Mouse (Mus musculus) splenic B cell, adult 2 months (primary cell): ENCODE results near the gene Ctnnal1.
"Not testable (repeated sequence)": the region's sequence is repeated elsewhere in the genome, so short reads cannot be mapped to it uniquely, and the experiment has no call there.

ENCODE experiments used
- DNase-seq: peaks from one replicate; pipeline ENCODE4 v3.0.0-alpha.2; 2011; ENCODE audit warnings: low read depth, low spot score
- H3K27me3 ChIP-seq: 2 replicates; pipeline ENCODE4 v1.6.1; 2012; ENCODE audit warnings: mild to moderate bottlenecking, low read length, moderate library complexity, mixed read lengths; ENCODE audit not compliant: control insufficient read depth, poor library complexity, insufficient read depth, severe bottlenecking
- H3K36me3 ChIP-seq: 2 replicates; pipeline ENCODE4 v1.6.1; 2012; ENCODE audit warnings: mild to moderate bottlenecking, low read length, moderate library complexity, mixed read lengths; ENCODE audit not compliant: control insufficient read depth, poor library complexity, insufficient read depth, severe bottlenecking

The Ctnnal1 gene

GRCm38 (mm10) chr4:56880036-56880703 is 15.2 kb upstream of the Ctnnal1 start:
- Histone ChIP-seq H3K27me3 (no peaks in the 10 kb centered on the region), H3K36me3 (peaks cover 13% of the 10 kb centered on the region)
- no peak for DNase-seq

GRCm38 (mm10) chr4:56878971-56879370 is 14.0 kb upstream of the Ctnnal1 start:
- no peak for DNase-seq
- Histone ChIP-seq H3K27me3 (no peaks in the 10 kb centered on the region), H3K36me3 (peaks cover 13% of the 10 kb centered on the region)

- not testable (repeated sequence) for DNase-seq, H3K36me3 ChIP-seq
Observed at GRCm38 (mm10) chr4:56870541-56870940, 5.6 kb upstream of the Ctnnal1 start.

GRCm38 (mm10) chr4:56867761-56868160 is 2.8 kb upstream of the Ctnnal1 start:
- Histone ChIP-seq H3K36me3 (no peaks in the 10 kb centered on the region), H3K27me3 (no peaks in the 10 kb centered on the region)
- no peak for DNase-seq

More at GRCm38 (mm10) chr4:56870541-56870940, 5.6 kb upstream of the Ctnnal1 start:
- H3K27me3 ChIP-seq, result not testable (repeated sequence)

GRCm38 (mm10) chr4:56865971-56866370 is 983 bp upstream of the Ctnnal1 start:
- Histone ChIP-seq H3K27me3 (no peaks in the 10 kb centered on the region), H3K36me3 (no peaks in the 10 kb centered on the region)
- peak; percentile 3 for DNase-seq

- no peaks in the 10 kb centered on the region for H3K36me3 ChIP-seq
- DNase-seq, result no peak
- H3K27me3 ChIP-seq, result no peaks in the 10 kb centered on the region
Observed at GRCm38 (mm10) chr4:56864417-56865001, 479 bp downstream of the Ctnnal1 start.

GRCm38 (mm10) chr4:56864016-56864415 is 972 bp downstream of the Ctnnal1 start:
- Histone ChIP-seq H3K36me3 (no peaks in the 10 kb centered on the region), H3K27me3 (no peaks in the 10 kb centered on the region)
- no peak for DNase-seq

GRCm38 (mm10) chr4:56861551-56861950 is 3.4 kb downstream of the Ctnnal1 start:
- Histone ChIP-seq H3K36me3 (no peaks in the 10 kb centered on the region), H3K27me3 (no peaks in the 10 kb centered on the region)
- no peak for DNase-seq

- Histone ChIP-seq H3K27me3 (no peaks in the 10 kb centered on the region), H3K36me3 (no peaks in the 10 kb centered on the region)
- DNase-seq, result no peak
Observed at GRCm38 (mm10) chr4:56858733-56859132, 6.3 kb downstream of the Ctnnal1 start.

GRCm38 (mm10) chr4:56856371-56856949 is 8.5 kb downstream of the Ctnnal1 start:
- H3K36me3 ChIP-seq, result no peaks in the 10 kb centered on the region
- H3K27me3 ChIP-seq, result no peaks in the 10 kb centered on the region
- DNase-seq, result no peak

- no peak for DNase-seq
- Histone ChIP-seq H3K27me3 (no peaks in the 10 kb centered on the region), H3K36me3 (no peaks in the 10 kb centered on the region)
Observed at GRCm38 (mm10) chr4:56855935-56856334, 9.1 kb downstream of the Ctnnal1 start.

- H3K36me3 ChIP-seq, result no peaks in the 10 kb centered on the region
- DNase-seq, result no peak
- H3K27me3 ChIP-seq, result no peaks in the 10 kb centered on the region
Observed at GRCm38 (mm10) chr4:56850724-56851123, 14.3 kb downstream of the Ctnnal1 start.

- no peaks in the 10 kb centered on the region for H3K36me3 ChIP-seq
- H3K27me3 ChIP-seq, result no peaks in the 10 kb centered on the region
- no peak for DNase-seq
Observed at GRCm38 (mm10) chr4:56848044-56848443, 16.9 kb downstream of the Ctnnal1 start.

GRCm38 (mm10) chr4:56847400-56847799 is 17.6 kb downstream of the Ctnnal1 start:
- DNase-seq, result no peak
- H3K27me3 ChIP-seq, result no peaks in the 10 kb centered on the region
- no peaks in the 10 kb centered on the region for H3K36me3 ChIP-seq

GRCm38 (mm10) chr4:56845896-56846533 is 19.0 kb downstream of the Ctnnal1 start:
- DNase-seq, result no peak
- no peaks in the 10 kb centered on the region for H3K27me3 ChIP-seq
- peaks cover 2% of the 10 kb centered on the region; the same call in 1 of the 2 replicates for H3K36me3 ChIP-seq
